Mouse (Mus musculus) embryonic facial prominence, embryonic 11.5 days (tissue): ENCODE results near the gene Tsen54. TPM values are rescaled to one million over a fixed set of nuclear protein-coding genes. Genes with fewer than 3 reads are reported as not detected.
"Not testable (repeated sequence)": the region's sequence is repeated elsewhere in the genome, so short reads cannot be mapped to it uniquely, and the experiment has no call there.

Source experiments
- ATAC-seq: fragments of 200-750 bp; cut with Nextera tagmentation; replicated peaks from 2 replicates; pipeline ENCODE4 v1.8.0; 2017; ENCODE audit warnings: low read depth; ENCODE audit not compliant: insufficient number of reproducible peaks, low FRiP score, low TSS enrichment
- DNase-seq: peaks from one replicate; pipeline ENCODE4 v3.0.0-alpha.2; 2015; ENCODE audit warnings: low spot score
- H3K27ac ChIP-seq: fragments of 300-500 bp; sonication (generic); replicated peaks from 2 replicates; pipeline ENCODE4 v1.5.1; 2014; ENCODE audit warnings: mild to moderate bottlenecking, low read depth, low read length, control low read depth
- H3K27me3 ChIP-seq: fragments of 300-500 bp; sonication (generic); 2 replicates; pipeline ENCODE4 v1.6.1; 2014; ENCODE audit warnings: mild to moderate bottlenecking, low read length, moderate library complexity, mixed read lengths; ENCODE audit not compliant: control insufficient read depth, insufficient read depth
- H3K36me3 ChIP-seq: fragments of 300-500 bp; sonication (generic); replicated peaks from 2 replicates; pipeline ENCODE4 v1.6.1; 2014; ENCODE audit warnings: low read depth, mild to moderate bottlenecking, low read length, moderate library complexity, mixed read lengths; ENCODE audit not compliant: control insufficient read depth, insufficient read depth
- H3K4me1 ChIP-seq: fragments of 300-500 bp; sonication (generic); 2 replicates; pipeline ENCODE4 v1.6.1; 2014; ENCODE audit warnings: low read length, mixed read lengths; ENCODE audit not compliant: control insufficient read depth, insufficient read depth
- H3K4me2 ChIP-seq: fragments of 300-500 bp; sonication (generic); 2 replicates; pipeline ENCODE4 v1.6.1; 2014; ENCODE audit warnings: low read depth, mild to moderate bottlenecking, control low read depth, low read length, moderate library complexity
- H3K4me3 ChIP-seq: fragments of 300-500 bp; sonication (generic); 2 replicates; pipeline ENCODE4 v1.5.1; 2014; ENCODE audit warnings: low read depth, low read length, control low read depth
- H3K9ac ChIP-seq: fragments of 300-500 bp; sonication (generic); replicated peaks from 2 replicates; pipeline ENCODE4 v1.6.1; 2014; ENCODE audit warnings: mild to moderate bottlenecking, control low read depth, low read length
- H3K9me3 ChIP-seq: fragments of 300-500 bp; sonication (generic); replicated peaks from 2 replicates; pipeline ENCODE4 v1.6.1; 2016; ENCODE audit warnings: mild to moderate bottlenecking, low read length, inconsistent platforms, mixed read lengths; ENCODE audit not compliant: control insufficient read depth
- WGBS: fragments of 180-500 bp; shearing (Covaris S2); extraction: QIAGEN DNeasy Blood & Tissue Kit; methylation state at CpG from one replicate; pipeline ENCODE4 v1.1.7; 2014; 5-methylcytosine and 5-hydroxymethylcytosine counted together
- polyA plus RNA-seq: library from polyadenylated mRNA; unstranded; fragments of >200 nt; fragmentation: Nextera tagmentation; extraction: Ambion mirVana; gene quantifications from 2 replicates; pipeline ENCODE4 v1.2.1, GENCODE M21; 2014

The Tsen54 gene
- polyA plus RNA-seq, 1 experiment from 2014 or later, result 22.2 TPM

DNA sequence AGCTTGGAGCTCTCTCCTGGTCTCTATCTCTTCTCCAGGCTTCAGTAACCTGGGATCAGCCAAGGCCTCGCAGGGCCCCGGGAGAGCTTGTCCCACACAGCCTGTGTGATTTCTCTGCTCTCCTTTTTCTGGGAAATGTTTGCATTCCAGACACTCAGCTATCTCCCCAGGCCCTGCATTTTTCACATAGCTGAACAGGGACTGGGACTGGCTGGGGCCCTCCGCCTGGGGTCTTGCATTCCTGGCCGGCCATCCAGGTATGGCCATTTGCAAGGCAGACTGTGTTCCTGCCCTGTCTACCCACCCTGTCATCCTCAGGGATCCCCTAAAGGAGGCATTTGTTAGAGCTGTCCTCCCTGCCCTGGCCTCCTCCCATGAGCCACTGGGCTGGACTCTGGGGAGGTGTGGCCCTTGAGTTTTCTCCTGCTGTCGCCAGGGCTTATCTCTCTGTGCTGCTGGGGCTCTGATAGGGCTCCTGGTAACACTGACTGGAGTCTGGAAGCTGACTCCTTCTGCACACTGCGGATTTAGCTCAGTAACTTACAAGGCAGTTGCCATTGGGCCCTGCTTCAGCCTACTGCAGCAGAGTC lies 27.5 kb downstream of the Tsen54 start:
- Histone ChIP-seq H3K9me3 (no peaks in the 10 kb centered on the region), H3K4me2 (no peak overlapping the region; the same call in 1 of the 2 replicates), H3K4me1 (peaks cover 5% of the 10 kb centered on the region), H3K27me3 (no peaks in the 10 kb centered on the region), H3K27ac (peak overlapping the region; percentile 47), H3K4me3 (no peak overlapping the region), H3K36me3 (no peaks in the 10 kb centered on the region), H3K9ac (no peak overlapping the region)
- peak; percentile 35 for DNase-seq
- ATAC-seq, result peak; percentile 54; the same call in 1 of the 2 replicates
- WGBS, result 17% methylated on average over 6 of the region's 6 CpGs

DNA sequence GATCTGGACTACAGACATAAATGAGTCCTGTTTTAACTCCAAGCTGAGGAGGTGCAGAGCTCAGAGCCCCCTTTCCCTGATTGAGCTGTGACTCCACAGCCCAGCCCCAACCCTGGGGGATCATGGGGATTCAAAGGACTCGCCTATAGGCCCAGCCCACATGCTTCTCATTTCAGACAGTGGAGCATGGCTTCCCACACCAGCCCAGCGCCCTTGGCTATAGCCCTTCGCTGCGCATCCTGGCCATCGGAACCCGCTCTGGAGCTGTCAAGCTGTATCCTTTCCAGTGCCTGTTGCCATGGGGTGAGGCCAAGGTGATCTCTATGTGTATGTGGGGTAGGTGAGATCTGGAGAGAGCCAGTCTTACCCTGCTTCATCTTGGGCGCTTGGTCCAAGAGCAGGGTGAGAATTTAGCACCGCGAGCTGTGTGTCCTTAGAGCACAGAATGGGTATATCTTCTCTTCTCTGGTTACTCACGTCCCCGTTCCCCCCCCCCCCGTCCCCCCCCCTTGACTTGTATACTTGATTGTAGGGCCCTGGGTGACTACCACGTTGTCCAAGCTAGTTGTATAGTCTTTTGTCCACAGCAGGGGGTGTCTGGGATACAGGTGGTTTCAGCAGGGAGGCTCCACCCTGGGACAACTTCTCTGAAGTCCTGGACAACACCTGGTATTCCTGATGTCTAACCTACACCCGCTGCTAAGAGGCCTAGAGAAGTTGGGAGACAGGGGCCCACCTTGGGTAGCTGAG lies 28.8 kb downstream of the Tsen54 start:
- H3K4me3 ChIP-seq, result no peak overlapping the region
- DNase-seq (no peak), ATAC-seq (no peak)
- 70% methylated on average over 14 of the region's 14 CpGs for WGBS
- H3K27me3 ChIP-seq, result no peaks in the 10 kb centered on the region
- peaks cover 5% of the 10 kb centered on the region for H3K4me1 ChIP-seq
- no peak overlapping the region for H3K27ac ChIP-seq
- H3K4me2 ChIP-seq, result no peak overlapping the region
- H3K36me3 ChIP-seq, result no peaks in the 10 kb centered on the region
- H3K9ac ChIP-seq, result no peak overlapping the region
- H3K9me3 ChIP-seq, result no peaks in the 10 kb centered on the region

GRCm38 (mm10) chr11:115843891-115844239 lies 29.3 kb downstream of the Tsen54 start:
- H3K4me3 ChIP-seq, result no peak overlapping the region
- WGBS, result 85% methylated on average over 5 of the region's 5 CpGs
- H3K27me3 ChIP-seq, result no peaks in the 10 kb centered on the region
- no peak overlapping the region for H3K27ac ChIP-seq
- no peak overlapping the region for H3K4me2 ChIP-seq
- no peak overlapping the region for H3K9ac ChIP-seq
- DNase-seq (no peak), ATAC-seq (no peak)
- peaks cover 5% of the 10 kb centered on the region for H3K4me1 ChIP-seq
- H3K36me3 ChIP-seq, result no peaks in the 10 kb centered on the region
- H3K9me3 ChIP-seq, result no peaks in the 10 kb centered on the region

DNA sequence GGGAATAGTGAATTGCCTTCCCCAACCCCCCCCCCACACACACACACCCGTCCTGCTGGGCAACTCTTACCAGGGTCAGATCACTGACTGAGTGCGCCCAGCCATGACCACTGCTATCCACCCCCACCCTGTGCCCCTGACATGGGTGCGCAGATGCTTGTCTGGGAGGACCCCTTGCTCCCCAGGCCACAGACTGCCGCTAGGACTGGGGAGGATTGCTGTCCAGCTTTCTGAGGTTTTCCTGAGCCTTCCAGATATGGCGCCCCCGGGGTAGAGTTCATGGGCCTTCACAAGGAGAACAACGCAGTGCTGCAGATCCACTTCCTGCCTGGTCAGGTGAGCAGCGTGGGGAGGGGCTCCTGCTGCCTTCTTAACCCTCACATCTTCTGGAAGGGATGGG lies 29.7 kb downstream of the Tsen54 start:
- Histone ChIP-seq H3K9me3 (no peaks in the 10 kb centered on the region), H3K4me3 (no peak overlapping the region), H3K27ac (no peak overlapping the region), H3K4me1 (peaks cover 5% of the 10 kb centered on the region), H3K27me3 (no peaks in the 10 kb centered on the region), H3K4me2 (no peak overlapping the region), H3K36me3 (no peaks in the 10 kb centered on the region), H3K9ac (no peak overlapping the region)
- WGBS, result 64% methylated on average over 8 of the region's 8 CpGs
- DNase-seq (no peak), ATAC-seq (no peak)

GRCm38 (mm10) chr11:115845819-115846218 lies 31.3 kb downstream of the Tsen54 start:
- no peaks in the 10 kb centered on the region for H3K36me3 ChIP-seq
- WGBS, result 91% methylated on average over 2 of the region's 2 CpGs
- H3K27me3 ChIP-seq, result no peaks in the 10 kb centered on the region
- H3K9me3 ChIP-seq, result no peaks in the 10 kb centered on the region
- no peak overlapping the region for H3K9ac ChIP-seq
- H3K4me2 ChIP-seq, result no peak overlapping the region
- H3K4me3 ChIP-seq, result no peak overlapping the region
- ATAC-seq (no peak), DNase-seq (no peak)
- H3K4me1 ChIP-seq, result peaks cover 5% of the 10 kb centered on the region
- H3K27ac ChIP-seq, result no peak overlapping the region

GRCm38 (mm10) chr11:115854674-115855073 lies 40.1 kb downstream of the Tsen54 start:
- Histone ChIP-seq H3K4me1 (no peaks in the 10 kb centered on the region), H3K27ac (no peak overlapping the region)

GRCm38 (mm10) chr11:115857146-115857545 lies 42.6 kb downstream of the Tsen54 start:
- not testable (repeated sequence) for ATAC-seq, H3K9me3 ChIP-seq, DNase-seq, H3K4me2 ChIP-seq, H3K36me3 ChIP-seq, H3K4me1 ChIP-seq, H3K27ac ChIP-seq, H3K9ac ChIP-seq, H3K4me3 ChIP-seq
- H3K27me3 ChIP-seq, result peaks cover 27% of the 10 kb centered on the region
- 88% methylated on average over 4 of the region's 4 CpGs for WGBS

More at GRCm38 (mm10) chr11:115854674-115855073, 40.1 kb downstream of the Tsen54 start:
- Histone ChIP-seq H3K9ac (no peak overlapping the region), H3K9me3 (no peaks in the 10 kb centered on the region), H3K4me3 (no peak overlapping the region), H3K36me3 (no peaks in the 10 kb centered on the region), H3K27me3 (peaks cover 22% of the 10 kb centered on the region), H3K4me2 (no peak overlapping the region)
- no peak for ATAC-seq
- DNase-seq, result no peak
- 83% methylated on average over 6 of the region's 6 CpGs for WGBS

DNA sequence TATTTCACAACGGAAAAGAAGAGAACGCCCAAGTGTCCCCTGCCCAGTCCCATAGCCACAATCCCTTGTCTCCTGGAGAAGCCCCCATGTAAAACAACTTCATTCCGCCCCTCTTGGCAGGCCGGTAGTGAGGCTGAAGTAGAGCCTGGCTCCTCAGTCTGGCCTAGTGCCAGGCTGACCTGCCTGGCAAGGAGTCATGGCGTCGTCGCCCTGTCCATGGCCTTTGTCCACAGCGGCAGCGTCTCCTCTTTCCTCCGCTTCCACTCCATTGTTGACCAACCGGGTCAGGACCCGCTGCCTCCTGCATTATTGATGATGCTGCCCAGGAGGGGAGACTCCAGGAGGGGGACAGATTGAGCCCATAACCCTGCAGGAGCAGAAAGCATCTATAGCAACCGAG lies 43.4 kb downstream of the Tsen54 start:
- Histone ChIP-seq H3K9me3 (no peaks in the 10 kb centered on the region), H3K27me3 (peaks cover 27% of the 10 kb centered on the region), H3K27ac (no peak overlapping the region), H3K4me1 (no peaks in the 10 kb centered on the region), H3K9ac (no peak overlapping the region), H3K4me2 (no peak overlapping the region), H3K36me3 (no peaks in the 10 kb centered on the region), H3K4me3 (no peak overlapping the region)
- DNase-seq (no peak), ATAC-seq (no peak)
- WGBS, result 58% methylated on average over 13 of the region's 13 CpGs
